ENCODE assay signal across 26 mouse cellular contexts in the genomic region with DNA sequence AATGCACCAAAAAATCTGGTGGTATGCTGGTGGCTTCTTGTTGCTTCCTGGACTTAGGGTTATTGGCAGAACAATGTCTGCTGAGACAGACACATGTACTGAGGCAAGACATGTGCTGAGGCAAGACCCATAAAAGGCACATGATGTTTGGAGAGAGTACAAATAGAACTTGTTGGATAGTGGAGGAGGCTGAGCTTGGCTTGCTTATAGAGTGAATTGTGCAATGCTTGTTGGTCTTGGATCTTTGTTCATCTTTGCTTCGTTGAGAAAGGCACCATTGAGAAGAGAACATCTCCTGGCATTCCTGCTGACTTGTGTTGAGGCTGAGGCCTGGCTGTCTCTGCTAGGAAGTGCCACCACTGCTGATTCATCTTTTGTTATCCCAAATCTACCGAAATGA.
"Had no signal": no experiment of that assay in that cellular context is flagged by ENCODE, and none has a peak within 500 bp of the region (broad histone marks: within the 10 kb centered on the region; RNA-seq: fewer than 3 reads in every experiment).

No protein-coding gene starts in this region.

- H3K4me3 ChIP-seq: heart, adult 2 months; heart, embryonic 13.5 days; heart, embryonic 15.5 days; hindbrain, embryonic 12.5 days; intestine, embryonic 15.5 days; layer of hippocampus, adult 2 months; left cerebral cortex, adult 2 months; limb, embryonic 10.5 days; limb, embryonic 12.5 days; liver, embryonic 12.5 days had no signal

- ATAC-seq: hindbrain, embryonic 16.5 days; inflammation-experienced regulatory T-cells, adult 6 months; intestine, embryonic 15.5 days; intestine, postnatal 0 days; liver, embryonic 12.5 days had no signal

- H3K9me3 ChIP-seq: heart, embryonic 13.5 days; heart, embryonic 15.5 days; hindbrain, embryonic 12.5 days; intestine, embryonic 15.5 days; limb, embryonic 10.5 days; limb, embryonic 12.5 days; liver, embryonic 12.5 days had no signal

- H3K4me1 ChIP-seq: heart, embryonic 13.5 days; heart, embryonic 15.5 days; hindbrain, embryonic 12.5 days; intestine, embryonic 15.5 days; limb, embryonic 10.5 days; limb, embryonic 12.5 days; liver, embryonic 12.5 days had no signal

- H3K4me2 ChIP-seq: heart, embryonic 11.5 days; heart, embryonic 13.5 days; heart, embryonic 15.5 days; hindbrain, embryonic 12.5 days; hindbrain, embryonic 14.5 days; intestine, embryonic 15.5 days; limb, embryonic 12.5 days; liver, embryonic 12.5 days had no signal

- H3K9ac ChIP-seq: heart, embryonic 13.5 days; heart, embryonic 15.5 days; hindbrain, embryonic 12.5 days; hindbrain, embryonic 14.5 days; intestine, embryonic 15.5 days; limb, embryonic 12.5 days; liver, embryonic 12.5 days; liver, embryonic 14.5 days had no signal

- H3K36me3 ChIP-seq: heart, embryonic 13.5 days; heart, embryonic 15.5 days; hindbrain, embryonic 12.5 days; intestine, embryonic 15.5 days; limb, embryonic 10.5 days; limb, embryonic 12.5 days; liver, embryonic 12.5 days had no signal

- H3K27me3 ChIP-seq: heart, embryonic 13.5 days; heart, embryonic 15.5 days; hindbrain, embryonic 12.5 days; intestine, embryonic 15.5 days; limb, embryonic 12.5 days; liver, embryonic 12.5 days had no signal

- H3K27ac ChIP-seq: heart, adult 2 months; heart, embryonic 13.5 days; heart, embryonic 15.5 days; hindbrain, embryonic 12.5 days; hindbrain, embryonic 14.5 days; intestine, embryonic 15.5 days; layer of hippocampus, adult 2 months; left cerebral cortex, adult 2 months; limb, embryonic 10.5 days; limb, embryonic 12.5 days; liver, embryonic 12.5 days; liver, embryonic 14.5 days had no signal

- DNase-seq: gastrocnemius, postnatal 14 days; gastrocnemius, postnatal 36 days; heart, adult 2 months; heart, postnatal 14 days; heart, postnatal 36 days; kidney, adult 18-20 months; kidney, adult 8-10 months; kidney, postnatal 10 days; kidney, postnatal 25 days; kidney, postnatal 4 days; liver had no signal
